Mouse (Mus musculus) midbrain, embryonic 14.5 days (tissue): ENCODE data around the gene Vps37b. TPM values are rescaled to one million over a fixed set of nuclear protein-coding genes. Genes with fewer than 3 reads are reported as not detected.
"Not testable (repeated sequence)": the region's sequence is repeated elsewhere in the genome, so short reads cannot be mapped to it uniquely, and the experiment has no call there.

Experiments used
- ATAC-seq: fragments of 200-750 bp; cut with Nextera tagmentation; 2 replicates; pipeline ENCODE4 v1.8.0; 2017; ENCODE audit warnings: moderate number of reproducible peaks, moderate library complexity; ENCODE audit not compliant: low FRiP score, low TSS enrichment
- DNase-seq: peaks from one replicate; pipeline ENCODE4 v3.0.0-alpha.2; 2015
- H3K27ac ChIP-seq: fragments of 300-500 bp; sonication (generic); replicated peaks from 2 replicates; pipeline ENCODE4 v1.5.1; 2014; ENCODE audit warnings: mild to moderate bottlenecking, low read depth, low read length, moderate library complexity
- H3K27me3 ChIP-seq: fragments of 300-500 bp; sonication (generic); 2 replicates; pipeline ENCODE4 v1.6.1; 2014; ENCODE audit warnings: low read length, control low read depth, mixed read lengths; ENCODE audit not compliant: control insufficient read depth, insufficient read depth
- H3K36me3 ChIP-seq: fragments of 300-500 bp; sonication (generic); 2 replicates; pipeline ENCODE4 v1.6.1; 2014; ENCODE audit warnings: low read length, control low read depth; ENCODE audit not compliant: control insufficient read depth, insufficient read depth
- H3K4me1 ChIP-seq: fragments of 300-500 bp; sonication (generic); 2 replicates; pipeline ENCODE4 v1.6.1; 2014; ENCODE audit warnings: mild to moderate bottlenecking, antibody characterized with exemption, low read length, control low read depth; ENCODE audit not compliant: control insufficient read depth, insufficient read depth
- H3K4me2 ChIP-seq: fragments of 300-500 bp; sonication (generic); 2 replicates; pipeline ENCODE4 v1.6.1; 2014; ENCODE audit warnings: mild to moderate bottlenecking, low read length, moderate library complexity
- H3K4me3 ChIP-seq: fragments of 300-500 bp; sonication (generic); replicated peaks from 2 replicates; pipeline ENCODE4 v1.5.1; 2014; ENCODE audit warnings: low read depth, low read length
- H3K9ac ChIP-seq: fragments of 300-500 bp; sonication (generic); replicated peaks from 2 replicates; pipeline ENCODE4 v1.6.1; 2014; ENCODE audit warnings: mild to moderate bottlenecking, low read length, moderate library complexity
- H3K9me3 ChIP-seq: fragments of 300-500 bp; sonication (generic); 2 replicates; pipeline ENCODE4 v1.6.1; 2016; ENCODE audit warnings: low read length, control low read depth, mixed read lengths; ENCODE audit not compliant: control insufficient read depth
- WGBS: fragments of 180-500 bp; shearing (Covaris S2); extraction: QIAGEN DNeasy Blood & Tissue Kit; methylation state at CpG from one replicate; pipeline ENCODE4 v1.1.7; 2014; 5-methylcytosine and 5-hydroxymethylcytosine counted together
- polyA plus RNA-seq: library from polyadenylated mRNA; unstranded; fragments of >200 nt; fragmentation: Nextera tagmentation; extraction: Ambion mirVana; gene quantifications from 2 replicates; pipeline ENCODE4 v1.2.1, GENCODE M21; 2014

Vps37b gene
- polyA plus RNA-seq, 1 experiment from 2014 or later, result 72.4 TPM

DNA sequence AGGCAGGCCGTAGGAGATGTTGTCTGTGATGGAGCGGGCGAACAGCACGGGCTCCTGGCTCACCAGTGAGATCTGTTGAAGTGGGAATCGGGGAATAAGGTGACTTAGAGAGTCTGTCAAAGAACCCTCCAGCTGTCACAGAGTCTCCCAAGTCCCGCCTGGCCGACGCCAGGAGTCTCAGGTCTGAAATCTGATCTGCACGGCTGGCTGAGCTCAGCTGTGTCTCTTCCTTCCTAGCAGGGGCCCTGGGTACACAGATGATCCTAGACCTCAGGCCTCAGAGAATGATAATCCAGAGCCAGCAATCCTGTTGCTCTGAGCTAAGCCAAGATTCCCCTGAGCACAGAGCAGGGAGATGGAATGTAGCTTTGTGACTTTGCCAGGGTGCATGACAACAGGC is 41.6 kb upstream of the Vps37b start:
- ATAC-seq, result no peak
- 44% methylated on average over 9 of the region's 9 CpGs for WGBS
- H3K27ac ChIP-seq, result no peak overlapping the region

DNA sequence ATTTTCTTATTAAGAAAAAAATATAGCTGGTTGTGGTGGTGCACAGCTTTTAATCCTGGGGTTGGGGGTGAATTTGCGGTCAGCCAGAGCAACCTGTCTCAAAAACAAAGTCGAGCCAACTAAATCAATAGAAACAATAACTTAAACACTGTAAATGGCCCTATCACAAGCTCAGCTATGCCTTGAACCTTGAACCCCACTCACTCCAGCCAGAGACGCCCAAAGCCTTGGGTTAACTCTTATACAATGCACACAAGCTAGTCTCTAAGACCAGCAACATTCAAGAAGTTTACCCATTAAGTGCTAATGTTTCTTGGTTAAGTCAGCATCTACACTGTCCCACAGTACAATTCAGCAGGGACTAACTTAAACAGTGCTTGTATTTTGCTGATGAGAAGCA is 37.6 kb upstream of the Vps37b start:
- 89% methylated on average over 3 of the region's 3 CpGs for WGBS
- Histone ChIP-seq H3K27ac (no peak overlapping the region), H3K4me2 (no peak overlapping the region), H3K4me3 (no peak overlapping the region), H3K4me1 (no peaks in the 10 kb centered on the region), H3K36me3 (no peaks in the 10 kb centered on the region), H3K27me3 (no peaks in the 10 kb centered on the region), H3K9me3 (no peaks in the 10 kb centered on the region), H3K9ac (no peak overlapping the region)
- no peak for DNase-seq
- ATAC-seq, result no peak

More for the DNA sequence above, 41.6 kb upstream of the Vps37b start:
- H3K36me3 ChIP-seq, result no peaks in the 10 kb centered on the region
- H3K27me3 ChIP-seq, result no peaks in the 10 kb centered on the region
- peaks cover 9% of the 10 kb centered on the region; the same call in 1 of the 2 replicates for H3K4me1 ChIP-seq
- DNase-seq, result no peak
- no peak overlapping the region for H3K9ac ChIP-seq
- no peaks in the 10 kb centered on the region for H3K9me3 ChIP-seq
- no peak overlapping the region for H3K4me3 ChIP-seq
- H3K4me2 ChIP-seq, result no peak overlapping the region

DNA sequence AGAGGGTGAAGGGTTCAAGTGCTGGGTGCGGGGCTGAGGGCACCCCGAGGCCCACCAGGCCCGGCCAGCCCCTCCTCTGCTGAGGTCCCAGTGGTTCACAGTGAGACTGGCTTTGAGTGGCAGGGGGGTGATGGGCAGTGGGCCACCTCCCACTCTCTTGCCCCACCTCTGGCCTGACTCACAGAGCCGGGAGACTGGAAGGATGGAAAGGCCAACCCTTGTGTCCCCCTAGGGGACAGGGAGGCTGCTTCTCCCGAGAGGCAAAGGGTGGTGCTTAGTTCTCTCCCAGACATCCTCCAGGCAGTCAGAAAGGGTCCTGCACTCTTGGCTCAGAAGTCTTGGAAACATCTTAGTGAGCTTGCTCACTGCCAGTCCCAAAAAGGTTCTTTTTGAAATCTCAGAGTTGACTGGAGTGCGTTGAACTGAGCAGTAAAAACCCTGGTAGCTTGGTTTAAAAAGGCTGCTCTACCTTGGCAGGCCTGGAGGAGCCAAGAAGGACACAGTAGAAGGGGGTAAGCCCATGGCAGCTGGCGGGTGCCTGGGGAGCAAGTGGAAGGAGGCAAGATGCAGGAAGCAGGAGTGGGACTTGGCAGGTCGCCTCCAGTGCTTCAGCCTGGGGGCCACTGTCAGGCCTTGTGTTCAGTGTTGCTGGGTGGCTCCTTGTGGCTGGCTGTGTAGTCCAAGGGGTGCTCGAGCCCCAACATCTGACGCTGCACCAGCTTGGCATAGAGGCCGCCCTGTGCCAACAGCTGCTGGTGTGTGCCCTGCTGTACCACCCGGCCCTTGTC is 30.2 kb upstream of the Vps37b start:
- Histone ChIP-seq H3K4me1 (no peaks in the 10 kb centered on the region), H3K27me3 (no peaks in the 10 kb centered on the region), H3K36me3 (no peaks in the 10 kb centered on the region), H3K27ac (no peak overlapping the region), H3K9me3 (no peaks in the 10 kb centered on the region), H3K9ac (no peak overlapping the region; the same call in 1 of the 2 replicates), H3K4me2 (no peak overlapping the region), H3K4me3 (no peak overlapping the region)
- 75% methylated on average over 12 of the region's 12 CpGs for WGBS
- DNase-seq, result no peak
- ATAC-seq, result no peak

DNA sequence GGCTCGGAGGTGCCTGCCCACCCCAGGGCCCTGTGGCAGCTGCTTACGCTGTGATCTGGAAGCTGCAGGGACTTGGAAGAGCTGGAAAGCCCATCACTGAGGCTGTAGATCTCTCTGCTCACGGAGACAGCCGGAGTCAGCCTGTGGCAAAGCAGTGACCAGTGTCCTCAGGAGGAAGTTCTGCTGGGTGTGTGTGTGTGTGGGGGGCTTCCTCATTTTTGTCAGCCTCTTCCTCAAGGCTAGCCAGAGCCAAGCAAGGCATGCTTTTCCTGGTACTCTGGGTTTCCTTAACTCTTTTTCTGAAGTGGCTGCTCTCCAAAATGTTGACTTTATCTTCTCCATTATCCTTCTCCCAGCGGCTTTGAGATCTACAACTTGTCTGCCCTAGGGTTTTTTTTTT is 27.6 kb upstream of the Vps37b start:
- no peaks in the 10 kb centered on the region for H3K9me3 ChIP-seq
- no peak overlapping the region for H3K27ac ChIP-seq
- no peaks in the 10 kb centered on the region for H3K27me3 ChIP-seq
- 75% methylated on average over 5 of the region's 5 CpGs for WGBS
- no peaks in the 10 kb centered on the region for H3K4me1 ChIP-seq
- no peak for DNase-seq
- no peak overlapping the region for H3K4me3 ChIP-seq
- no peak for ATAC-seq
- H3K36me3 ChIP-seq, result no peaks in the 10 kb centered on the region
- H3K4me2 ChIP-seq, result no peak overlapping the region
- H3K9ac ChIP-seq, result no peak overlapping the region

GRCm38 (mm10) chr5:124058749-124059148 is 26.7 kb upstream of the Vps37b start:
- Histone ChIP-seq H3K9me3 (no peaks in the 10 kb centered on the region), H3K4me3 (no peak overlapping the region), H3K4me1 (no peaks in the 10 kb centered on the region), H3K9ac (no peak overlapping the region), H3K36me3 (no peaks in the 10 kb centered on the region), H3K27ac (no peak overlapping the region), H3K27me3 (no peaks in the 10 kb centered on the region), H3K4me2 (no peak overlapping the region)
- no peak for DNase-seq
- no peak for ATAC-seq
- 59% methylated on average over 7 of the region's 7 CpGs for WGBS

- no peak for ATAC-seq
- DNase-seq, result no peak
- Histone ChIP-seq H3K9ac (no peak overlapping the region), H3K4me1 (no peaks in the 10 kb centered on the region), H3K4me3 (no peak overlapping the region), H3K27ac (no peak overlapping the region), H3K36me3 (no peaks in the 10 kb centered on the region), H3K9me3 (no peaks in the 10 kb centered on the region), H3K27me3 (no peaks in the 10 kb centered on the region), H3K4me2 (no peak overlapping the region)
- WGBS, result 37% methylated on average over 4 of the region's 4 CpGs
Observed at GRCm38 (mm10) chr5:124056956-124057355, 24.9 kb upstream of the Vps37b start.

DNA sequence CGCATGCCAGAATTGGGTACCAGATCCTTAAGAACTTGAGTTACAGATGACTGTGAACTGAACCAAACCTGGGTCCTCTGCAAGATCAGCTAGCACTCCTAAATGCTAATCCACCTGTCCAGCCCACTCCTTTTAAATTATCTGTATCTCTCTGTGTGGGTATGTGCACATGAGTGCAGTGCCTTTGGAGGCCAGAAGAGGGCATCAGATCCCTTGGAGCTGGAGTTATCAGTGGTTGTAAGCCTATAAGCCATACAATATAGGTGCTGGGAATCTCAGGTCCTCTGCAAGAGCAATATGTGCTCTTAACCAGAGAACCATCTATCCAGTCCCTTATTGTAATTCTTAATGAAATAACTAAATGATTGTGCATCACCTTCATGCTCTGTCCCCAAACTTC is 24.1 kb upstream of the Vps37b start:
- H3K9ac ChIP-seq, result no peak overlapping the region
- H3K4me1 ChIP-seq, result no peaks in the 10 kb centered on the region
- no peak overlapping the region for H3K4me2 ChIP-seq
- no peak overlapping the region for H3K27ac ChIP-seq
- WGBS, result 96% methylated on average over 1 of the region's 1 CpGs
- no peak overlapping the region for H3K4me3 ChIP-seq
- ATAC-seq (no peak), DNase-seq (no peak)
- no peaks in the 10 kb centered on the region for H3K27me3 ChIP-seq
- H3K36me3 ChIP-seq, result no peaks in the 10 kb centered on the region
- H3K9me3 ChIP-seq, result no peaks in the 10 kb centered on the region

GRCm38 (mm10) chr5:124052641-124053040 is 20.6 kb upstream of the Vps37b start:
- H3K27ac ChIP-seq, DNase-seq, ATAC-seq, H3K36me3 ChIP-seq, H3K4me2 ChIP-seq, H3K4me1 ChIP-seq, H3K4me3 ChIP-seq, H3K9me3 ChIP-seq, H3K27me3 ChIP-seq, H3K9ac ChIP-seq: not testable (repeated sequence)
- WGBS, result 88% methylated on average over 7 of the region's 7 CpGs

DNA sequence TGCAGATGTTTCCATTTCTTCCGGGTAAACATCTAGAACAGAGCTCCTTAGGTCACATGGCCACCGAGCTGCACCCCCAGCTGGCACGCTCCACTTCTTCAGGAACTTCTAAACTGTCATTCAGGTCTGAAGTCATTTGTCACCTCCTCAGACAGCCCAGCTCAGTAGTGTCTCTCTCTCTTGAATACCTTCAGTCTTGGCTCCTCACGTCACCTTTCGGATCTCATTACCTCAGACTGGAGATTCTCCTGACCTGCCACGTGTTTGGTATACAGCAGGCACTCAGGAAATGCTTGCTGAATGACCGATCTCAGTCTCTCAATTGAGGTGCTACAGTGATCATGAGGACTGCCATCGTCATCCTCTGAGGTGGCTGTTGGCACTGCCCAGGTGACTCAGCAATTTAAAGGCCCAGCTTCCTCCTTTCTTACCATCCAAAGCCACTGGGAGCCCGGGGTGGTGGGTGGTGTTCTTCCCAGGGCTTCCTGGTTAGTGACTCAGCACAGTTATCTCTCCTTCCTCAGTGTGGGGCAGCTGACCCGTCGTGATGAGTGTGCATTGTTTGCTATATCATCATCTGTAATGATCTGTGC is 19.9 kb upstream of the Vps37b start:
- 85% methylated on average over 11 of the region's 11 CpGs for WGBS
- H3K4me3 ChIP-seq, result no peak overlapping the region
- no peaks in the 10 kb centered on the region for H3K27me3 ChIP-seq
- DNase-seq, result no peak
- no peak for ATAC-seq
- no peak overlapping the region for H3K27ac ChIP-seq
- no peaks in the 10 kb centered on the region for H3K36me3 ChIP-seq
- H3K4me1 ChIP-seq, result no peaks in the 10 kb centered on the region
- H3K9me3 ChIP-seq, result no peaks in the 10 kb centered on the region
- H3K4me2 ChIP-seq, result no peak overlapping the region
- no peak overlapping the region for H3K9ac ChIP-seq
